Mouse (Mus musculus) brain, embryonic 14.5 days (tissue): ENCODE results near the gene Pepd.

Source experiments
- CTCF ChIP-seq: fragments of 200-500 bp; IDR thresholded peaks from 2 replicates; pipeline ENCODE4 v1.5.1; 2012; ENCODE audit warnings: inconsistent platforms, mild to moderate bottlenecking, moderate library complexity, borderline replicate concordance; ENCODE audit not compliant: insufficient read depth, insufficient read length; ENCODE audit errors: extremely low read depth
- POLR2A ChIP-seq: fragments of 200-500 bp; IDR thresholded peaks from 2 replicates; pipeline ENCODE4 v1.6.1; 2012; ENCODE audit warnings: mild to moderate bottlenecking, inconsistent platforms, borderline replicate concordance; ENCODE audit not compliant: poor library complexity, insufficient read depth, insufficient read length, severe bottlenecking; ENCODE audit errors: extremely low read depth

GRCm38 (mm10) chr7:34967362-34967761, 55.2 kb downstream of the Pepd start:
- TF ChIP-seq CTCF (no peak), POLR2A (no peak)
